Mouse (Mus musculus): ENCODE measurements at regions not wholly inside any gene's neighbourhood (a gene's known extent, or its start where the extent isn't known, plus 50 kb on each side); places are given as distances from the start of the nearest gene placed in this dataset.
A peak's percentile ranks its signal among the peaks of the same experiment; 100 is the strongest.
"Not testable (repeated sequence)": the region's sequence is repeated elsewhere in the genome, so short reads cannot be mapped to it uniquely, and the experiment has no call there.

- no peak for DNase-seq (ENCODE audit: low spot score in 2 of 2)
These were observed 76.8 kb upstream of the Smg1 start for GRCm38 (mm10) chr7:118320307-118320706.

- no peak for DNase-seq (ENCODE audit: low spot score in 2 of 2)
These were observed 75.1 kb upstream of the Smg1 start for GRCm38 (mm10) chr7:118318432-118319135.

GRCm38 (mm10) chr7:118314886-118315285, 71.4 kb upstream of the Smg1 start:
- not testable (repeated sequence) for DNase-seq (ENCODE audit: low spot score in 2 of 2)

- no peak for DNase-seq (ENCODE audit: low spot score in 2 of 2)
These were observed 70.8 kb upstream of the Smg1 start for GRCm38 (mm10) chr7:118314228-118314658.

- no peak for DNase-seq (ENCODE audit: low spot score in 2 of 2)
These were observed 70.3 kb upstream of the Smg1 start for GRCm38 (mm10) chr7:118313818-118314217.

GRCm38 (mm10) chr7:118309733-118310132, 66.3 kb upstream of the Smg1 start:
- no peak for DNase-seq (ENCODE audit: low spot score in 2 of 2)

GRCm38 (mm10) chr7:118308882-118309281, 65.4 kb upstream of the Smg1 start:
- no peak for DNase-seq (ENCODE audit: low spot score in 2 of 2)

- DNase-seq (ENCODE audit: low spot score in 2 of 2) = peak; percentile 49 to 71
These were observed 61.3 kb upstream of the Smg1 start for GRCm38 (mm10) chr7:118304812-118305211.

GRCm38 (mm10) chr7:118304338-118304737, 60.9 kb upstream of the Smg1 start:
- no peak for DNase-seq (ENCODE audit: low spot score in 2 of 2)

- DNase-seq (ENCODE audit: low spot score in 2 of 2) = no peak
These were observed 60.5 kb upstream of the Smg1 start for GRCm38 (mm10) chr7:118303921-118304320.

GRCm38 (mm10) chr7:118300678-118301342, 57.3 kb upstream of the Smg1 start:
- DNase-seq (ENCODE audit: low spot score in 2 of 2) = peak in 1 of 2 experiments; percentile 63

- DNase-seq (ENCODE audit: low spot score in 2 of 2) = peak; percentile 74 to 87
These were observed 54.1 kb upstream of the Smg1 start for GRCm38 (mm10) chr7:118297613-118298012.

- no peak for DNase-seq (ENCODE audit: low spot score in 2 of 2)
These were observed 53.5 kb upstream of the Smg1 start for GRCm38 (mm10) chr7:118296856-118297518.

GRCm38 (mm10) chr7:118295855-118296254, 52.4 kb upstream of the Smg1 start:
- no peak for DNase-seq (ENCODE audit: low spot score in 2 of 2)

GRCm38 (mm10) chr7:118295275-118295674, 51.8 kb upstream of the Smg1 start:
- DNase-seq (ENCODE audit: low spot score in 2 of 2) = no peak

- no peak for DNase-seq (ENCODE audit: low spot score in 2 of 2)
These were observed 51.2 kb upstream of the Smg1 start for GRCm38 (mm10) chr7:118294637-118295036.
